Mouse (Mus musculus) layer of hippocampus, postnatal 10 days (tissue): ENCODE measurements around the gene Bri3. TPM values are rescaled to one million over a fixed set of nuclear protein-coding genes. Genes with fewer than 3 reads are reported as not detected.
"Not testable (repeated sequence)": the region's sequence is repeated elsewhere in the genome, so short reads cannot be mapped to it uniquely, and the experiment has no call there.

Experiments used
- DNase-seq, 2 experiments: peaks; one replicate each; pipeline ENCODE4 v3.0.0; 2021; ENCODE audit warnings: low spot score in 2 of 2
- total RNA-seq, 2 experiments: library from RNA; stranded (reverse); gene quantifications; 2 replicates each; pipeline ENCODE4 v1.2.3; 2021

Bri3 gene
- total RNA-seq, 2 experiments from 2014 or later = 64.3 to 69.4 TPM

- DNase-seq = no peak
These were observed 45.7 kb downstream of the Bri3 start for GRCm38 (mm10) chr5:144289769-144290440.

GRCm38 (mm10) chr5:144294908-144295307 is 50.7 kb downstream of the Bri3 start:
- no peak for DNase-seq

- no peak for DNase-seq
These were observed 51.1 kb downstream of the Bri3 start for GRCm38 (mm10) chr5:144295357-144295756.

GRCm38 (mm10) chr5:144296090-144296604 is 51.9 kb downstream of the Bri3 start:
- no peak for DNase-seq

- DNase-seq = no peak
These were observed 58.8 kb downstream of the Bri3 start for GRCm38 (mm10) chr5:144303071-144303470.

GRCm38 (mm10) chr5:144308929-144309328 is 64.7 kb downstream of the Bri3 start:
- DNase-seq = no peak

GRCm38 (mm10) chr5:144312183-144312582 is 67.9 kb downstream of the Bri3 start:
- DNase-seq = no peak

GRCm38 (mm10) chr5:144313335-144313734 is 69.1 kb downstream of the Bri3 start:
- no peak for DNase-seq

GRCm38 (mm10) chr5:144314731-144315494 is 70.7 kb downstream of the Bri3 start:
- DNase-seq = no peak

GRCm38 (mm10) chr5:144316442-144316841 is 72.2 kb downstream of the Bri3 start:
- DNase-seq = no peak

- no peak for DNase-seq
These were observed 73.2 kb downstream of the Bri3 start for GRCm38 (mm10) chr5:144317426-144317825.

- DNase-seq = no peak
These were observed 74.0 kb downstream of the Bri3 start for GRCm38 (mm10) chr5:144318286-144318685.

GRCm38 (mm10) chr5:144321681-144322080 is 77.4 kb downstream of the Bri3 start:
- no peak for DNase-seq

- DNase-seq = no peak
These were observed 78.5 kb downstream of the Bri3 start for GRCm38 (mm10) chr5:144322717-144323116.

- no peak for DNase-seq
These were observed 89.8 kb downstream of the Bri3 start for GRCm38 (mm10) chr5:144334010-144334409.

GRCm38 (mm10) chr5:144335357-144335756 is 91.1 kb downstream of the Bri3 start:
- DNase-seq = not testable (repeated sequence)

- DNase-seq = no peak
These were observed 94.5 kb downstream of the Bri3 start for GRCm38 (mm10) chr5:144338787-144339186.

GRCm38 (mm10) chr5:144341085-144341484 is 96.8 kb downstream of the Bri3 start:
- DNase-seq = no peak

- DNase-seq = no peak
These were observed 100.4 kb downstream of the Bri3 start for GRCm38 (mm10) chr5:144344592-144344991.

GRCm38 (mm10) chr5:144351185-144351584 is 106.9 kb downstream of the Bri3 start:
- no peak for DNase-seq

GRCm38 (mm10) chr5:144352250-144353047 is 108.2 kb downstream of the Bri3 start:
- no peak for DNase-seq
